Mouse (Mus musculus) 3134 (cell line): Measurements from ENCODE around the gene Slc40a1.

Experiments
- DNase-seq: peaks from one replicate; pipeline ENCODE4 v3.0.0-alpha.2; 2011; ENCODE audit warnings: low spot score; ENCODE audit not compliant: insufficient read length; ENCODE audit errors: extremely low read depth

The Slc40a1 gene

GRCm38 (mm10) chr1:45926393-45926763 is at the start of gene Slc40a1:
TSS of gene Slc40a1 (minus strand) at chr1:45926523.
- no peak for DNase-seq

GRCm38 (mm10) chr1:45971314-45971713 is 45.0 kb upstream of the Slc40a1 start:
- no peak for DNase-seq

DNA sequence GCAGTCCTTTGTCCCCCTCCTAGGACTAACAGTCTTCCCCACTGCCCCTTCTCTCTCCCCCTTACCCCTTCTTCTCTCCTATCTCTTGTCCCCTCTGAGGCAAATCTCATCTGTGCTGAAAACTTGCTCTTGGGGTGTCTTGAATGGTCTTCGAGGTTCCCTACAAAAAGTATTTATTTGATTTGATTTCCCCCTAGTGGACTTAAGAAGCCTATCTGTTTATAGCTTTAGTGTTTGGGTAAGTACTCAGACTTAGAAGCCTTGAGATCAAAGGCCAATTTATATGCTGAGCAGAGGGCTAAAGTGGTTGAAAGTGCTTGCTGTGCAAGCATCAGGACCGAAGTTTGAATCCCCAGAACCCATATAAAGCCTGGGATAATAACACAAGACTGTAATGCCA is 22.7 kb upstream of the Slc40a1 start:
- no peak for DNase-seq

- no peak for DNase-seq
Measured at GRCm38 (mm10) chr1:45947843-45948242, 21.5 kb upstream of the Slc40a1 start.

GRCm38 (mm10) chr1:45931127-45931526 is 4.8 kb upstream of the Slc40a1 start:
- no peak for DNase-seq

DNA sequence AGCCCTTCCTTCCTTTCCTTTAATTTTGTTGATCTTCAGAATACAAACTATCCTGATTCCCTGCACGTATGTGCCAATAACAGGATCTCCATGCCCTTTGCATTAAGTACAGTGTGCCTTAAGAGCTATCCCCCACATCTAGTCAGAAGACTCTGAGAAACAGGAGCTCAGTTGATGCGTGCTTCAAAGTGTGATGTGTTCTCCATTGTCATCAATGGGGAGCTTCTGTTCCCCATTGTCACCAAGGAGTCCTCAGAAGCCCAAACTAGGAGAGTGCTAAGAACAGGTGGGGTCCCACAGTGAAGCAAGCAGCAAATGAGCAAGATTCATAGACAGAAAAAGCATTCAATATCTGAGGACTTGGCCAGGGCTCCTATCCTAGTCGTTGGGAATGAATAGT is 588 bp upstream of the Slc40a1 start:
- DNase-seq, result no peak

- peak; percentile 27 for DNase-seq
Measured at GRCm38 (mm10) chr1:45925500-45926392, 577 bp downstream of the Slc40a1 start.

GRCm38 (mm10) chr1:45925131-45925499 is 1.2 kb downstream of the Slc40a1 start:
- no peak for DNase-seq

GRCm38 (mm10) chr1:45924516-45924915 is 1.8 kb downstream of the Slc40a1 start:
- no peak for DNase-seq

GRCm38 (mm10) chr1:45923306-45923705 is 3.0 kb downstream of the Slc40a1 start:
- no peak for DNase-seq

DNA sequence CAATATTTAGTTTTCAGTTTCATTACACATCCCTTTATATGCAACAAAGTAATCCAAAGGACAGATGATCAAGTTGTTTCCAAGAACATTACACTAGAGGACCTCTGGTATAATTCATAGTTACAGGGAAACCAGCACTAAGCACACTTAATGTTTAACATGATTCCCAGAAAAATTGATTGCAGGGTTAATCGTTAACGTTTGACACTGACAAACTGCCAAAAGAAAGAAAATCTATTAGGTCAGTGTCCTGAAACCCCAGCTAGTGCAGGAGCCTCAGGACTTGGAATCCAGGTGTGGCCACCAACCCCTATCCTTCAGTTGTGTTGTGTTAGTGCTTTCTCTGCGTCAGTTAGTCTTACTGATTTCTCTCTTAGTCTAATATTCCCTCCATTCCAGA is 5.6 kb downstream of the Slc40a1 start:
- DNase-seq, result no peak

DNA sequence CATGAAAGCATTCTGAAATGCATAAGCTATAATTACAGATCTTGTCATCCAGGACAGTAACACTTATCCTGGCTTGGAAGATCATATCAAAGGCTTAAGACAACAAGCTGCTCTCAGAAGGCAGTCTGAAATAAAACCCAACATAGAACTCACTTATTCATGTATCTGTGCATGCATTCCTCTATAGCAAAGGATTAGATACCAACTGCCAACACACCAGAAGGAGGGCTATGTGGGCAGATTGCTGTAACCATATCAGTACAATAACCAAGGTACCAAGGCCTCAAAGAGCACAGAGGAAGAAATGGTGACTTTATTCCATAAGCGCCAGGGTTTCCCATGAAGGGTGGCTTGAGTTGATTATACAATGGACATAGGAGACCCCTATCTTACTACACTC is 6.6 kb downstream of the Slc40a1 start:
- no peak for DNase-seq

DNA sequence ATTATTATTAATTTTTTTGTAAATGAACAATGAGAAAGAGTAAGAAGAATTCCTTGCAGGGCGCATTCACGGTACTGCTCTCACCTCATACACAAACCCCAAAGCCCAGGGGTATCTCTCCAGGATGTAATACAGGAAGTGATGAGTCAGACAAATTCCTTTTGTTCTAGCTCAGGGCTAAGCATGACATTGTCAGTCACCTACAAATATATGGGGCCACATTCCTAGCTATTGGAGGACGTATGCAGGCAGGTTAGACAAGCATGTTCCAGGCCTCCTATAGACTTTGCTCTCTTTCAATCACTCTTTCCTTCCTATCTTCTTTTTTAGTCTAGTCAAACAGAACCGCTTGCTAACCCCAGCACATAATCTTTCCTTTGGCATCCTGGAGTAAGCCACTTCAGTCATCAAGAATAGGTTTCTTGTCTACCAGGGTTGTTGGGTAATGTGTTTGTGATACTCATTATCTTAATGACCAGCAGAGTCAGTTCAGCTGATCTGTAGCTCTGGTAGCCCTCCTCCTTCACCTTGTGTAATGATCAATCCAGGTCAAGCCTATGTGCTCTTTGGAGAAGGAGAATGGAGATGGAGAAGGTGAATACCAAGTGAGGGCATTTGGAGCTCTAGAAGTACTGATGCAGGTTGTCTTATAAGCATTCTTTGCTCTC is 9.1 kb downstream of the Slc40a1 start:
- no peak for DNase-seq

DNA sequence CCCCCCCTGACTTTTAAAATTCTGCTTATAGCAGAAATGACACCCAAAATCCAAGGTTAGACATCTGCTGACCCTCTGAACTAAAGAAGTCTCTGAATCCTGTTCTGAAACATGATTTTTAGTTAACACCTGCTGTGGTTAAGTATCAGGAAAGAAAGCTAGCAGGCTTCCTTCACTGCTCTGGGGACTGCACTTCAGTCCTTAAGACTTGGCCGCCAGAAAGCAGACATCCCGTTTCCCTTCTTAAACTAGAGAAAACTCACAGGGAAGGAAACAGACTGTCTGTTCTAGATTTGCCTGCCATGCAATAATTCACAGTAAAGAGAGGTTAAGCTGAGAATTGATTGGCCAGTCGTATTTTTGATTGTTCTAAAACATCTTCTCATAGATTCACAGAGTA is 10.1 kb downstream of the Slc40a1 start:
- no peak for DNase-seq

DNA sequence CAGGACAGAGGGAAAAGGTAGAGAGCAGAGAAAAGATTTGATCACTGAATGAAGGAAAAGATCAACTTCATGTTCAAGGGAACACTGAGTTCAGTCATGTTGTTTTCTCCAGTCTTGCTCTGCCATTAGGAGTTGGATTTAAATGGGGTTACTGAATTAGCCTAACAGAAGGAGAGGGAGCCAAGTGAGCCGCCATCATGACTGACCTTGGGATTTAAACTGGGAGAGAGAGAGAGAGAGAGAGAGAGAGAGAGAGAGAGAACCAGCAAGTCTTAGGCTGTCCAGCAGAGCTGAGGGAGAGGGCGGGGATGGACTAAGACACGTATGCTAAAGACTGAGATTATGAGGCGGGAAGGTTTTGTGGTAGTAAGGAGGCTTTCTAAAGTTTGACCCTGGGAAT is 12.1 kb downstream of the Slc40a1 start:
- DNase-seq, result no peak

GRCm38 (mm10) chr1:45905107-45905821 is 21.1 kb downstream of the Slc40a1 start:
- no peak for DNase-seq

- DNase-seq, result no peak
Measured at GRCm38 (mm10) chr1:45904161-45904560, 22.2 kb downstream of the Slc40a1 start.

- DNase-seq, result no peak
Measured at GRCm38 (mm10) chr1:45898044-45898443, 28.3 kb downstream of the Slc40a1 start.

GRCm38 (mm10) chr1:45894168-45894912 is 32.0 kb downstream of the Slc40a1 start:
- DNase-seq, result no peak

- no peak for DNase-seq
Measured at GRCm38 (mm10) chr1:45891986-45892385, 34.3 kb downstream of the Slc40a1 start.

GRCm38 (mm10) chr1:45890173-45890572 is 36.1 kb downstream of the Slc40a1 start, which contains the start of gene Gm5269:
TSS of gene Gm5269 (minus strand) at chr1:45890273.
- no peak for DNase-seq
